Mouse (Mus musculus): ENCODE data around the gene Olfr180. TPM values are rescaled to one million over a fixed set of nuclear protein-coding genes. Genes with fewer than 3 reads are reported as not detected.

Gene Olfr180
- not detected in 2 replicates for polyA plus RNA-seq (2016; fragmentation: Nextera tagmentation; extraction: Ambion mirVana)

DNA sequence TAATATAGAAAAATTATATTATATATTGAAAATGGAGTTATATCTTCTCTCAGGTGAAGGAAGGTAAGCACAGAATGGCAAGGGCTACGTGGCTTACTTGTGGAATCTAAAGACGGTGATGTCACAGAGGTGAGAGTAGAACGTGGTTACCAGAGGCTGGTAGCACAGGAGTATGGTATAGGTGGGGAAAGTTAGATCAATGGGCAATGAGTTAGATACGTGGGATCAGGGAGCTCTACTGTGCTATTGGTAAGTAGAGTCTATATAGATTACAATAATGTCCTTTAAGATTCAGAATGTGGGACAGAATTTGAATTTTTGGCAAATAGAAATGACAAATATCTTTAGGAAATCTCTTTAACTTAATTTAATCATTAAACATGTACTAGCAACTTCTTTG is at the start of gene Olfr180:
Gene Olfr180, minus strand, starts transcription at position 101 of the 400 bp plus-strand sequence.
- 80% methylated on average over 4 of the region's 4 CpGs for WGBS
- no peak for DNase-seq (ENCODE audit: low spot score)
- Histone ChIP-seq H3K36me3 (replicated peaks) (no peaks in the 10 kb centered on the region), H3K27me3 (replicated peaks; ENCODE audit: low read depth, poor library complexity, severe bottlenecking) (no peaks in the 10 kb centered on the region), H3K9me3 (0 out of 2 replicates have a peak, but pooled peaks cover 4% of the 10 kb centered on the region), H3K4me3 (no peak within 1 kb of the TSS), H3K4me1 (no peaks in the 10 kb centered on the region), H3K27ac (replicated peaks) (no peak within 1 kb of the TSS)

DNA sequence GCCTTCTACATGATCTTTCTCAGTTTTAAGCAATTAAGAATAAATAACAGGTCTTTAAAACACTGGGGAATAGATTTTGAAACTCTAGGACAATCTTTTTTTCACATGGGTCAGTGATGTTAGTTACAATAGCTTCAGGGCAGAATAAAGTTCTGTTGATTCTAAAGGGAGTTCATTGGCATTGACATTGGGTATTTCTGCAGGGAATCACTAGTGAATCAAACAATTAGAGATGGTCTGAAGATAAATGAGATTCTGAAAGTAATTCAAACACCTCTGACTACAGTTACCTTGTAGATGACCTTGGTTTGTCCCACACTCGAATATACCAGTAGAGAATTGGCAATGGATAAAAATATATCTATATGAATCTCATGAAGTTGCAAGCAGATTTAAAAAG is 537 bp downstream of the Olfr180 start, which contains the start of gene Olfr181:
Gene Olfr181, minus strand, starts transcription at position 101 of the 400 bp plus-strand sequence.
- WGBS = 72% methylated on average over 1 of the region's 1 CpGs
- Histone ChIP-seq H3K36me3 (replicated peaks) (no peaks in the 10 kb centered on the region), H3K4me3 (no peak within 1 kb of the TSS), H3K4me1 (no peaks in the 10 kb centered on the region), H3K27ac (replicated peaks) (no peak within 1 kb of the TSS), H3K27me3 (replicated peaks; ENCODE audit: low read depth, poor library complexity, severe bottlenecking) (no peaks in the 10 kb centered on the region), H3K9me3 (0 out of 2 replicates have a peak, but pooled peaks cover 4% of the 10 kb centered on the region)
- no peak for DNase-seq (ENCODE audit: low spot score)

DNA sequence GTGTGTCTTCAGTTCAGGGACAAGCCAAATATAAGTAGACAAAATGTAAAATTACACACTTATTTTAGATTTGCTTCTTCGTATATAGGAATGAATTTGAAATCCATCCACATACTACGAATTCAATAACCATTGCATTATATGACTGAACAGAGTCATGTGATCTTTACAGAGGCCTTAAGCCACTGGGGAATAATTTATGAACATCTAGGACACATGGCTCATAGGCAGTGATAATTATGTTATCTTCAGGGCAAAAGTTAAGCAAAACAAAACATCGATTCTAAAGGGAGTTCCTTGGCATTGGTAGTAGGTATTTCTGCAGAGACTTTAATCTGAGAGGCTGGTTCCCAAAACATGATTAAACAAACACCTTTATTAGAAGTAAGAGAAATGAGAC is 37.2 kb downstream of the Olfr180 start, which contains the start of gene Olfr178:
Gene Olfr178, minus strand, starts transcription at position 101 of the 400 bp plus-strand sequence.
- H3K4me1 ChIP-seq = no peaks in the 10 kb centered on the region
- no peaks in the 10 kb centered on the region for H3K27me3 ChIP-seq (replicated peaks; ENCODE audit: low read depth, poor library complexity, severe bottlenecking)
- H3K36me3 ChIP-seq (replicated peaks) = no peaks in the 10 kb centered on the region
- H3K27ac ChIP-seq (replicated peaks) = no peak within 1 kb of the TSS
- DNase-seq (ENCODE audit: low spot score) = no peak
- H3K4me3 ChIP-seq = no peak within 1 kb of the TSS
- whole genome bisulfite sequencing = 91% methylated on average over 3 of the region's 3 CpGs
- H3K9me3 ChIP-seq = 0 out of 2 replicates have a peak, but pooled peaks cover 3% of the 10 kb centered on the region

DNA sequence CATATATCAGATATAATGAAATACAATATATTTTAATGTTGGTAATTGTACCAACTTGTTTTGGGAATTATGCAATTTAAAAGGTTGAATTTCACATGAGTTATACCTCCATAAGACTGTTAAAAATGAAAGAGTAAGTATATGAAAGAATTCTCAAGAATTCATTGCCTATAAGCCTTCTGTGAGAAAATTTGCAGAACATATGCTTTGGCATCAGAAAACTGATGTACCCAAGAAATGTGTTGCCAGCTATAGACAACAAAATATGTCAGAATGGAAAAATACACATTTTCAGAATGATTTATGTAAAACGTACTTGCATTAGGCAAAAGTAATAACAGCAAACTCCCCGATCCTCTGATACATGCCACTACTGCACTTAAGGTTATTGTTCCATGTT is 44.8 kb downstream of the Olfr180 start:
- H3K27ac ChIP-seq (replicated peaks) = no peak overlapping the region
- no peaks in the 10 kb centered on the region for H3K36me3 ChIP-seq (replicated peaks)
- 96% methylated on average over 2 of the region's 2 CpGs for WGBS
- DNase-seq (ENCODE audit: low spot score) = no peak
- H3K27me3 ChIP-seq (replicated peaks; ENCODE audit: low read depth, poor library complexity, severe bottlenecking) = no peaks in the 10 kb centered on the region
- H3K9me3 ChIP-seq = no peaks in the 10 kb centered on the region
- no peaks in the 10 kb centered on the region for H3K4me1 ChIP-seq
- H3K4me3 ChIP-seq = no peak overlapping the region

DNA sequence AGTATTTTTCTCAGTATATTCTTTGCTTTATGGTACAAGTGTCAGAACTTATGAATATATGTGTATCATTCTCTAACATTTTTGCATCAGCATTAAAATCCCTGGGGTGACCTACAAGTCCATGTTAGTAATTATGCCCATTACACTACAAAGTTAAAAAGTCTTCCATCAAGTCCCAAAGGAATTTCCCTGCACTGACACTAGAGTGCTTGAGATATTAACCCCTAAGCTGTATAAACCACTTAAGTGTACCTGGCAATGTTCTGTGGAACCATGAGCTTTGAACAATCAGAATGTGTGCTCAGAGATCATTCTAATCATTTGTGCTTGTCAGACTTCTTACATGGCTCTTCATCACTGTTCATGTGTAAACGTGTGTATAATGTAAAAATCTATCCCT is 54.5 kb downstream of the Olfr180 start, which contains the start of gene Olfr177:
Gene Olfr177, minus strand, starts transcription at position 101 of the 400 bp plus-strand sequence.
- no peak within 1 kb of the TSS for H3K27ac ChIP-seq (replicated peaks)
- H3K4me1 ChIP-seq = no peaks in the 10 kb centered on the region
- H3K9me3 ChIP-seq = no peaks in the 10 kb centered on the region
- no peaks in the 10 kb centered on the region for H3K36me3 ChIP-seq (replicated peaks)
- H3K4me3 ChIP-seq = no peak within 1 kb of the TSS
- 68% methylated on average over 1 of the region's 1 CpGs for WGBS
- no peak for DNase-seq (ENCODE audit: low spot score)
- H3K27me3 ChIP-seq (replicated peaks; ENCODE audit: low read depth, poor library complexity, severe bottlenecking) = no peaks in the 10 kb centered on the region

Other genes starting within 250 kb of the Olfr180 start
- not detected in 2 replicates for gene Gpr15, start 210.3 kb downstream of the Olfr180 start, polyA plus RNA-seq (2016; fragmentation: Nextera tagmentation; extraction: Ambion mirVana)
- 101 and 105 TPM in 2 replicates for gene Cldnd1, start 201.5 kb downstream of the Olfr180 start, polyA plus RNA-seq (2016; fragmentation: Nextera tagmentation; extraction: Ambion mirVana)
- not detected in 2 replicates for gene Olfr172, start 166.2 kb downstream of the Olfr180 start, polyA plus RNA-seq (2016; fragmentation: Nextera tagmentation; extraction: Ambion mirVana)
- gene Olfr173, start 129.1 kb downstream of the Olfr180 start, polyA plus RNA-seq (2016; fragmentation: Nextera tagmentation; extraction: Ambion mirVana) = not detected in 2 replicates
- not detected in 2 replicates for gene Olfr175-ps1, start 102.6 kb downstream of the Olfr180 start, polyA plus RNA-seq (2016; fragmentation: Nextera tagmentation; extraction: Ambion mirVana)
- not detected in 2 replicates for gene Olfr177, start 54.6 kb downstream of the Olfr180 start, polyA plus RNA-seq (2016; fragmentation: Nextera tagmentation; extraction: Ambion mirVana)
- gene Olfr178, start 37.3 kb downstream of the Olfr180 start, polyA plus RNA-seq (2016; fragmentation: Nextera tagmentation; extraction: Ambion mirVana) = not detected in 2 replicates
- gene Olfr181, start 637 bp downstream of the Olfr180 start, polyA plus RNA-seq (2016; fragmentation: Nextera tagmentation; extraction: Ambion mirVana) = not detected in 2 replicates
- gene Olfr183, start 66.0 kb upstream of the Olfr180 start, polyA plus RNA-seq (2016; fragmentation: Nextera tagmentation; extraction: Ambion mirVana) = not detected in 2 replicates
- gene Olfr186, start 100.9 kb upstream of the Olfr180 start, polyA plus RNA-seq (2016; fragmentation: Nextera tagmentation; extraction: Ambion mirVana) = not detected in 2 replicates
- not detected in 2 replicates for gene Olfr187, start 110.4 kb upstream of the Olfr180 start, polyA plus RNA-seq (2016; fragmentation: Nextera tagmentation; extraction: Ambion mirVana)
- not detected in 2 replicates for gene Olfr190, start 148.6 kb upstream of the Olfr180 start, polyA plus RNA-seq (2016; fragmentation: Nextera tagmentation; extraction: Ambion mirVana)
- not detected in 2 replicates for gene Olfr191, start 160.4 kb upstream of the Olfr180 start, polyA plus RNA-seq (2016; fragmentation: Nextera tagmentation; extraction: Ambion mirVana)
- not detected in 2 replicates for gene Olfr193, start 182.5 kb upstream of the Olfr180 start, polyA plus RNA-seq (2016; fragmentation: Nextera tagmentation; extraction: Ambion mirVana)
- not detected in 2 replicates for gene Olfr194, start 191.7 kb upstream of the Olfr180 start, polyA plus RNA-seq (2016; fragmentation: Nextera tagmentation; extraction: Ambion mirVana)
- gene Olfr195, start 217.7 kb upstream of the Olfr180 start, polyA plus RNA-seq (2016; fragmentation: Nextera tagmentation; extraction: Ambion mirVana) = not detected in 2 replicates
- gene Olfr196, start 241.1 kb upstream of the Olfr180 start, polyA plus RNA-seq (2016; fragmentation: Nextera tagmentation; extraction: Ambion mirVana) = not detected in 2 replicates